Mouse (Mus musculus) midbrain, postnatal 0 days (tissue): ENCODE measurements around the gene Mlh1. TPM values are rescaled to one million over a fixed set of nuclear protein-coding genes. Genes with fewer than 3 reads are reported as not detected.

Source experiments
- ATAC-seq: fragments of 200-750 bp; cut with Nextera tagmentation; 2 replicates; pipeline ENCODE4 v1.8.0; 2017; ENCODE audit warnings: moderate number of reproducible peaks, mild to moderate bottlenecking, moderate TSS enrichment, moderate library complexity; ENCODE audit not compliant: low FRiP score
- DNase-seq: peaks from one replicate; pipeline ENCODE4 v3.0.0-alpha.2; 2015; ENCODE audit warnings: low spot score
- H3K27ac ChIP-seq: fragments of 300-500 bp; sonication (generic); 2 replicates; pipeline ENCODE4 v1.5.1; 2014; ENCODE audit warnings: low read depth, mild to moderate bottlenecking, low read length, mixed read lengths
- H3K27me3 ChIP-seq: fragments of 300-500 bp; sonication (generic); 2 replicates; pipeline ENCODE4 v1.6.1; 2014; ENCODE audit warnings: low read length, control low read depth, mixed read lengths; ENCODE audit not compliant: insufficient read depth
- H3K36me3 ChIP-seq: fragments of 300-500 bp; sonication (generic); 2 replicates; pipeline ENCODE4 v1.6.1; 2014; ENCODE audit warnings: low read length, control low read depth, mixed read lengths; ENCODE audit not compliant: insufficient read depth
- H3K4me1 ChIP-seq: fragments of 300-500 bp; sonication (generic); 2 replicates; pipeline ENCODE4 v1.6.1; 2014; ENCODE audit warnings: mild to moderate bottlenecking, control low read depth, antibody characterized with exemption, low read length, mixed read lengths; ENCODE audit not compliant: insufficient read depth
- H3K4me2 ChIP-seq: fragments of 300-500 bp; sonication (generic); 2 replicates; pipeline ENCODE4 v1.6.1; 2014; ENCODE audit warnings: low read depth, mild to moderate bottlenecking, low read length, mixed read lengths; ENCODE audit not compliant: poor library complexity, severe bottlenecking
- H3K4me3 ChIP-seq: fragments of 300-500 bp; sonication (generic); 2 replicates; pipeline ENCODE4 v1.5.1; 2014; ENCODE audit warnings: low read depth, mild to moderate bottlenecking, low read length, moderate library complexity
- H3K9ac ChIP-seq: fragments of 300-500 bp; sonication (generic); replicated peaks from 2 replicates; pipeline ENCODE4 v1.6.1; 2014; ENCODE audit warnings: mild to moderate bottlenecking, low read length, moderate library complexity, mixed read lengths; ENCODE audit not compliant: poor library complexity, severe bottlenecking
- H3K9me3 ChIP-seq: fragments of 300-500 bp; sonication (generic); 2 replicates; pipeline ENCODE4 v1.6.1; 2016; ENCODE audit warnings: low read length, control low read depth
- CTCF ChIP-seq: IDR thresholded peaks from 2 replicates; pipeline ENCODE4 v1.5.1; 2016; ENCODE audit warnings: antibody characterized with exemption, mild to moderate bottlenecking
- WGBS: fragments of 180-500 bp; shearing (Covaris S2); extraction: QIAGEN DNeasy Blood & Tissue Kit; methylation state at CpG from one replicate; pipeline ENCODE4 v1.1.7; 2014; 5-methylcytosine and 5-hydroxymethylcytosine counted together
- polyA plus RNA-seq: library from polyadenylated mRNA; unstranded; fragments of >200 nt; fragmentation: Nextera tagmentation; extraction: Ambion mirVana; gene quantifications from 2 replicates; pipeline ENCODE4 v1.2.1, GENCODE M21; 2015
- total RNA-seq: library from RNA; depleted of rRNA; stranded (reverse); fragments of >200 nt; gene quantifications from 2 replicates; pipeline ENCODE4 v1.2.3, GENCODE M21; 2014

The Mlh1 gene
- total and polyA plus RNA-seq, 2 experiments from 2014 or later: 12.6 to 20.4 TPM

- peak; percentile 5; the same call in 1 of the 2 replicates for TF ChIP-seq CTCF
- H3K9ac ChIP-seq: no peak overlapping the region
- DNase-seq: peak; percentile 5
- no peaks in the 10 kb centered on the region for H3K9me3 ChIP-seq
- H3K4me3 ChIP-seq: no peak overlapping the region
- H3K36me3 ChIP-seq: peaks cover 32% of the 10 kb centered on the region
- no peak for ATAC-seq
- H3K4me1 ChIP-seq: no peaks in the 10 kb centered on the region
- H3K27me3 ChIP-seq: no peaks in the 10 kb centered on the region
- H3K27ac ChIP-seq: no peak overlapping the region
- WGBS: 72% methylated on average over 6 of the region's 6 CpGs
- no peak overlapping the region for H3K4me2 ChIP-seq
Observed at GRCm38 (mm10) chr9:111245546-111245945, 26.0 kb downstream of the Mlh1 start.

- DNase-seq (no peak), ATAC-seq (no peak)
- whole genome bisulfite sequencing: 89% methylated on average over 6 of the region's 6 CpGs
- Histone ChIP-seq H3K9me3 (no peaks in the 10 kb centered on the region), H3K4me1 (no peaks in the 10 kb centered on the region), H3K9ac (no peak overlapping the region), H3K4me3 (no peak overlapping the region), H3K36me3 (peaks cover 20% of the 10 kb centered on the region), H3K27me3 (no peaks in the 10 kb centered on the region), H3K4me2 (no peak overlapping the region), H3K27ac (no peak overlapping the region)
- TF ChIP-seq CTCF: no peak
Observed at GRCm38 (mm10) chr9:111243384-111243783, 28.2 kb downstream of the Mlh1 start.

- no peak overlapping the region for H3K4me2 ChIP-seq
- H3K4me3 ChIP-seq: no peak overlapping the region
- no peaks in the 10 kb centered on the region for H3K4me1 ChIP-seq
- WGBS: 32% methylated on average over 4 of the region's 4 CpGs
- no peak for TF ChIP-seq CTCF
- no peaks in the 10 kb centered on the region for H3K9me3 ChIP-seq
- DNase-seq (no peak), ATAC-seq (no peak)
- H3K36me3 ChIP-seq: peaks cover 23% of the 10 kb centered on the region
- no peak overlapping the region for H3K9ac ChIP-seq
- no peak overlapping the region for H3K27ac ChIP-seq
- H3K27me3 ChIP-seq: no peaks in the 10 kb centered on the region
Observed at GRCm38 (mm10) chr9:111239821-111240220, 31.8 kb downstream of the Mlh1 start.

- H3K36me3 ChIP-seq: peaks cover 29% of the 10 kb centered on the region
- no peaks in the 10 kb centered on the region for H3K9me3 ChIP-seq
- no peak overlapping the region for H3K4me2 ChIP-seq
- TF ChIP-seq CTCF: no peak
- no peak overlapping the region for H3K9ac ChIP-seq
- no peaks in the 10 kb centered on the region for H3K27me3 ChIP-seq
- no peak for DNase-seq
- no peaks in the 10 kb centered on the region for H3K4me1 ChIP-seq
- no peak for ATAC-seq
- H3K27ac ChIP-seq: no peak overlapping the region
- no peak overlapping the region for H3K4me3 ChIP-seq
Observed at GRCm38 (mm10) chr9:111237726-111238125, 33.9 kb downstream of the Mlh1 start.

- Histone ChIP-seq H3K4me3 (no peak overlapping the region), H3K27ac (no peak overlapping the region), H3K4me1 (no peaks in the 10 kb centered on the region), H3K27me3 (no peaks in the 10 kb centered on the region), H3K9me3 (no peaks in the 10 kb centered on the region), H3K4me2 (no peak overlapping the region), H3K9ac (no peak overlapping the region), H3K36me3 (peaks cover 32% of the 10 kb centered on the region)
- 91% methylated on average over 9 of the region's 9 CpGs for WGBS
- no peak for ATAC-seq
- DNase-seq: no peak
- TF ChIP-seq CTCF: 0 out of 2 replicates have a peak, but pooled peaks have one; percentile 13
Observed at GRCm38 (mm10) chr9:111234701-111235100, 36.9 kb downstream of the Mlh1 start.

- WGBS: 91% methylated on average over 5 of the region's 5 CpGs
- no peaks in the 10 kb centered on the region for H3K4me1 ChIP-seq
- ATAC-seq (no peak), DNase-seq (no peak)
- no peaks in the 10 kb centered on the region for H3K27me3 ChIP-seq
- H3K9ac ChIP-seq: no peak overlapping the region
- peaks cover 48% of the 10 kb centered on the region for H3K36me3 ChIP-seq
- no peak for TF ChIP-seq CTCF
- H3K4me3 ChIP-seq: no peak overlapping the region
- H3K27ac ChIP-seq: no peak overlapping the region
- no peaks in the 10 kb centered on the region for H3K9me3 ChIP-seq
- no peak overlapping the region for H3K4me2 ChIP-seq
Observed at GRCm38 (mm10) chr9:111228446-111228845, 43.1 kb downstream of the Mlh1 start.
